Mouse (Mus musculus) kidney, postnatal 4 days (tissue): ENCODE results near the gene Ganc.

Experiments used
- DNase-seq, 2 experiments: peaks; one replicate each; pipeline ENCODE4 v3.0.0; 2021; ENCODE audit warnings: mixed read lengths in 2 of 2

The Ganc gene

GRCm38 (mm10) chr2:120452600-120452999, 48.9 kb downstream of the Ganc start:
- no peak for DNase-seq

GRCm38 (mm10) chr2:120454987-120455386, 51.3 kb downstream of the Ganc start:
- DNase-seq: no peak

DNA sequence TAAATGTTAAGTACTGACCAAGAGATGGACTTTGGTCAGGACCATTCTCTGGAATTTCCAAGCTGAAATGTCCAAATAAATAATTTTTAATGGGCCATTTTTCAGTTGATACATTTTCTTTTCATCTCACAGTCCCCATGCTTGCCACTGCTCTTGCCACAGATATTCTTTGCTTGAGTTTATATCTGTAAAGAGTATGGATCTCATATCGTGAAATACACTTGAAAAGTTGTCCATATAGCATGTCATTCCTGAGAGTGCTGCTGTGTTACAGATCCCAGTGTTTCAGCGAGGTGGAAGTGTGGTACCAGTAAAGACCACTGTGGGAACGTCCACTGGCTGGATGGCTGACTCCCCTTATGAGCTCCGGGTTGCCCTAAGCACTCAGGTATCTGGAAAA, 52.0 kb downstream of the Ganc start, which contains the start of gene Capn3:
Gene Capn3, plus strand, starts transcription at position 301 of the 400 bp plus-strand sequence.
- no peak for DNase-seq

DNA sequence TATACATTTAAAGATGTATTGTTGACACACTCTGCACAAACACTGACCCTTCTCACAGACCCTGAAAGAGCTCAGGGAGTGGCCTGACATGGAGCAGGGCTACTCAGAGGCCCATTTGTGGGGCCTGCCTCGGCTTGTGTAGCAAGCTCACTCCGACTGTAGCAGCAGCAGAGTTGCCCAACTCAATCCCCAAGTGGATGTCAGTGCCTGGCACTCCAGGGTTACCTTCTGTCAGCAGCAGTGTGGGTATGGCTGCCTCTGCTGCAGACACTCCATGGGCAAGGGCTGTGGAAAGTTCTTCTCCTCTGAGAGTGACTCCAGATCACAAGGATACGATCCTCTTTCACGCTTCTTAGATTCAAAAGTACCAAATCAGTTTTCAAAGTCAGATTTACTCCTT, 56.5 kb downstream of the Ganc start:
- DNase-seq: no peak

GRCm38 (mm10) chr2:120463328-120463727, 59.6 kb downstream of the Ganc start:
- no peak for DNase-seq

DNA sequence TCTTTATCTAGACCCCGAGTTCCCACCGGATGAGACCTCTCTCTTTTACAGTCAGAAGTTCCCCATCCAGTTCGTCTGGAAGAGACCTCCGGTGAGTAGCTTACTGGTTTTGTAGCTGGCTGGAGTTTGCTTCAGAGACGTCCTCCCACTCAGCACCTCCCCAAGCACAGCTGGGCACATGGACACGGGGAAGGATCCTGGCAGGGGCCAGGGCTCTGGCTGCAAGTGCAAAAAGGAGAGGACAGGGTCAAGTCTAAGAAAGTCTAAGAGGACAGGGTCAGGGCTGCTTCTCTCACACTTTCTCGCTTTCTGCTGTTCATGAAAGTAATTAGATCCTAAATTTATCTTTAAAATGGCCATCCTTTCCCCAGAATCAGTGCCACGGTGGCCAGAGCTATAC, 60.4 kb downstream of the Ganc start:
- DNase-seq: no peak

DNA sequence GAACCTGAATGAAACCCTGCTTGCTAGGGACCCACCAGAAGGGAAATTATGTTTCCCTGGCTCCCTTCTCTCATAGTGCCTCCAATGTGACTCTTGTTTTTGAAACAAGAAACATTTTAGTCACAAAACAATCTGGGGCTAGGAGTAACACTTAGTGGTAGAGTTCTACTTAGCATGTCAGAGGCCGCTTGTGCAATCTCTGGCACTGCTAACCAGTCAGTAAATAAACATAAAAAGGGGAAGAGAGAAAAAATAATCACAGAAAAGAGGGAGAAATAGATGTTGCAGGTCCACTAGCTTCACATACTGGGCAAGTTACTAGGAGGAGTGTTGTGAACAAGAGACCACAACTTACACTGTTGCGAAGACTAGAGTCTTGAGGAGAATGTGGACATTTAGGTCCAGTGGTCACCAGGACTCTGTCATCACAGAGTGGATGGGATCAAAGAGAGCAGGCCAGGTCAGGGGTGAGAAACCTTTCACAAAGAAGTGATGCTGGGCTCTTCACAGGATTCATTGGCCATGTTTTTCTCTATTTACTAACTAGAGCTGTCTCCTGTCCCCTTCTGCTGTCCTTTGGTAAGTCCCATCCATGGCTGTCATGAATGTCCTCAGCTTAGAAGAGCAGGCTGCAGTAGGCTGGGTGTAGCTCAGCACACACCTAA, 61.2 kb downstream of the Ganc start:
- DNase-seq: no peak

DNA sequence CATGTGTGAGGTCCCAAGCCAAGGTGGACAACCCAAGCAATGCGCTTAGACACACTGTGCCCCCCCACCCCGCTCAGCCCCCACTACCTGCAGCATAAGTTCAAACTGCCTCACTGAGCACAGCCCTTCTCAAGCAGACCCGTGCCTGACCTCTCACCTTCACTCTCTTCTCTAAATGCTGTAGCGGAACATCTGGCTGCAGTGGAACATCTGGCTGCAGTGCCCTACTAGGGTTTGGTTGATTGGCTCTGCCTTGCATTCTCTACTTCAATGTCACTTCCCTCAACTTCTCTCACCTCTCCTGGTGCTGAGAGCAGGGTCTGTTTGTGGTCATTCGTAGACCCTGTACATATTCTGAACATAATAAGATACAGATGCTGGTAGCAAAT, 61.7 kb downstream of the Ganc start:
- no peak for DNase-seq

GRCm38 (mm10) chr2:120468011-120468410, 64.3 kb downstream of the Ganc start:
- no peak for DNase-seq

GRCm38 (mm10) chr2:120469220-120469619, 65.5 kb downstream of the Ganc start:
- DNase-seq: no peak

DNA sequence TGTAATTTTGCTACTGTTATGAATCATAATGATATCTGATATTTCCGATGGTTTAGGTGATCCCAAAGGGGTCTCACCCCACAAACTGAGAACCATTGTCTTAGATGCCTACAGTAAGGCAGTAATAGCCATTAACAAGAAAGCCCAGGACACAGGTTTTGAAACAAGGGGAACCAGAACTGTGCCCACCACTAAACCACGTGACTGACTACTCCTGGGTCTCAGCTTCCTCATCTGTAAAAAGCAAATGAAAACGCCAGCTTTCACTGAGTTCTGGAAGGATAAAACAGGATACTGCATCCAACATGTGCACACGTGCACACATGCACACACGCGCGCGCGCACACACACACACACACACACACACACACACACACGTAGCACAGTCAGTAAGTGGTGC, 66.0 kb downstream of the Ganc start:
- DNase-seq: no peak

- no peak for DNase-seq
Measured at GRCm38 (mm10) chr2:120470856-120471255, 67.2 kb downstream of the Ganc start.

DNA sequence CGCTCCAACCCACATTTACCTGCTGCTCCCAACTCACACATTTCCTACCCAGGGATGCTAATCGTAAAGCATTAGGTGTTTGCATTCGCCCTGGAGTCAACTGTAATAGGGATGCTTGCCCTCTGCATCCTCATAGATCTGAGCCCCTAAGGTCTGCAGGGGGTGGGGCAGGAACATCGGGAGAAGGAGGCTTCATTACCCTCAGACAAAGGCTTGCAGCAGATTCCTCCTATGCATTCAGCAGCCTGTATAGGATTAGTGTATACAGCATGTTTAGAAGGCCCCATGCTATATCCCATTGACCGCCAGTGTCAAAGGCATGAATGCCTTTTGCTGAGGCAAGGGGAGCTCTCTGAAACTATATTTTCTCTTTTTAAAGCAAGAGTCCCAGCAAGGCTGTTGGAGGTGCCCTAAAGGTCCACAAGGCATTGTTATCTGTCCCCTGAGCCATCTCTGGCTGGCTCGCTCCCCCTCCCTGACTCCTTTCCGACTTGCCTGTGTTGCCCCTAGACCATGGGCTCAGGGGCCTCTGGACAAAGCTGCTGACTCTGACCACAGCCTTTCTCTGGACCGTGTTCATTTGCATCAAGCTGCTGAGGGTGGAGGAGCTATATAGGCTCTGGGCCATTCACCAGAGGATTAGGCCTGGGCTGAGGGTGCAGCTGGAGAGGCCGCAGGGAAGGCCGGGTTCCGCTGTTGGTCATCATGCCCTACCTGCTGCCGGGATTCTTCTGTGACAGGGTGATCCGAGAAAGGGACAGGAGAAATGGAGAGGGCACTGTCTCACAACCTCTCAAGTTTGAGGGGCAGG, 72.8 kb downstream of the Ganc start:
- no peak for DNase-seq

- DNase-seq: peak; percentile 89 to 90
Measured at GRCm38 (mm10) chr2:120478600-120478999, 74.9 kb downstream of the Ganc start.

- no peak for DNase-seq
Measured at GRCm38 (mm10) chr2:120481921-120482320, 78.2 kb downstream of the Ganc start.

DNA sequence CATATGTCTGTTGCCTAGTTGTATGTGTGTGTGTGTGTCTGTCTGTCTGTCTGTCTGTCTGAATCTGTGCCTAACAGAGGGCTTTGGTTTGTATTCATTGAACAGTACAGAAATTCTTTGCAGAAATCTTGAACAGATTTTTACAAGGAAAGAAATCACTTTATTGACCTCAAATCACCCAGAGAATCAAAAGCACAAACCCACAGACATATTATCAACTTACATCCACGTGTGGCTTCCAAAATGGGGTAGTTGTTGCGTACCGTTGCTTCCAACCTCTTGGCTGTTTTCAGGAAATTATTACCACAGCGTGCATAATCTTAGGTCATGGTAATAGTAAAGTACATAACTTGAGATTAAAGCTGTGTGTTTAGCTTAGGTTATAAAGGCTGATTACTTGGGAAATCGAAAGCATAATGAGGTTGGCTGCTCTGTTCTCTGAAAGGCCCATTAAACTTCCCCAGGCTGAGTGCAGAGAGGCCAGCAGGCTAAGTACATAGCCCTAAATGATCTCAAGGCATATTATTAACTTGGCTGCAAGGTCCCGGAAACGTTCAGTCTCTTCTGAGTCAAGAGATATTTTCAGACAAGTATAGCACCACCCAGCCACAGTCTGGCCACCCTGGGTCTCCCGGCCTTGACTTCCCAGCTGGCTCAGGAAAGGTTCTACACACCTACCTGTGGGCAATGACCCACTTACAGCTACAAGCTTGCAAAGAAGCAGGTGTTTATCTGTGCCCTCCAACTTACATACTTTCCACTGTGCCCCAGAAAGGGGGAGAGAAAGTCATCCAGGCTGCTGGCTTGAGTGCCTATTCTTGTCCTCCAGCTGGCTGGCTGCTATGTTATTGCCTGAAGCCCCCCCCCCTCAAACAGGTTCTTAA, 79.1 kb downstream of the Ganc start:
- DNase-seq: peak in 1 of 2 experiments; percentile 27

DNA sequence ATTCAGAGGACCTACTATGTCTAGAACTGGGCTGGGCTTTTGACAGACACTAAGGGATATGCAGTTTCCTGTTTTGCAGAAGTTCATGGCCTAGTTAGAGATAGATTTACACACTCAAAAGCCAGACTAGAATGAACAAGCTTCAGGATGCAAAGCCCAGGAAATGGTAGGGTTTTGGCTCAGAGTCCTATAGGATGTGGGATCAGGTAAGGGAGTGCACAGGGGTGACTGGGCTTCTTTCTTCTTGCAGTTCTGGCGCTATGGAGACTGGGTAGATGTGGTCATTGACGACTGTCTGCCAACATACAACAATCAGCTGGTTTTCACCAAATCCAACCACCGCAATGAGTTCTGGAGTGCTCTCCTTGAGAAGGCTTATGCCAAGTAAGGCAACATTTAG, 80.5 kb downstream of the Ganc start:
- DNase-seq: no peak

DNA sequence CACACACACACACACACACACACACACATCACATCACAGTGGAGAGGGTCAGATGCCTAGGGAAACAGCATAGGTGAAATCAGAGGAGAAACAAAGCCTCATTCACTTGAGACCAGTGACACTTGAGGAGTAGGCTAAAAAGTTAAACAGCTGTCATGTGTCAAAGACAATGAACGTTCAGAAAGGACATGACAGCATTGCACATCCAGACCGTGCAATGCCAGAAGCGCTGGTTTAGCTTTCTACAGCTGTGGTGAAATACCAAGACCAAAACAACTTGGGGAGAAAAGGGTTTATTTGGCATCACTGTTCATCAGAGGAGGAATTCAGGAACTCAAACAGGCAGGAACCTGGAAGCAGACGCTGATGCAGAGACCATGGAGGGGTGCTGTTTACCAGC, 89.6 kb downstream of the Ganc start:
- DNase-seq: no peak

- DNase-seq: no peak
Measured at GRCm38 (mm10) chr2:120496511-120496910, 92.8 kb downstream of the Ganc start.

GRCm38 (mm10) chr2:120499971-120500471, 96.3 kb downstream of the Ganc start:
- DNase-seq: no peak

DNA sequence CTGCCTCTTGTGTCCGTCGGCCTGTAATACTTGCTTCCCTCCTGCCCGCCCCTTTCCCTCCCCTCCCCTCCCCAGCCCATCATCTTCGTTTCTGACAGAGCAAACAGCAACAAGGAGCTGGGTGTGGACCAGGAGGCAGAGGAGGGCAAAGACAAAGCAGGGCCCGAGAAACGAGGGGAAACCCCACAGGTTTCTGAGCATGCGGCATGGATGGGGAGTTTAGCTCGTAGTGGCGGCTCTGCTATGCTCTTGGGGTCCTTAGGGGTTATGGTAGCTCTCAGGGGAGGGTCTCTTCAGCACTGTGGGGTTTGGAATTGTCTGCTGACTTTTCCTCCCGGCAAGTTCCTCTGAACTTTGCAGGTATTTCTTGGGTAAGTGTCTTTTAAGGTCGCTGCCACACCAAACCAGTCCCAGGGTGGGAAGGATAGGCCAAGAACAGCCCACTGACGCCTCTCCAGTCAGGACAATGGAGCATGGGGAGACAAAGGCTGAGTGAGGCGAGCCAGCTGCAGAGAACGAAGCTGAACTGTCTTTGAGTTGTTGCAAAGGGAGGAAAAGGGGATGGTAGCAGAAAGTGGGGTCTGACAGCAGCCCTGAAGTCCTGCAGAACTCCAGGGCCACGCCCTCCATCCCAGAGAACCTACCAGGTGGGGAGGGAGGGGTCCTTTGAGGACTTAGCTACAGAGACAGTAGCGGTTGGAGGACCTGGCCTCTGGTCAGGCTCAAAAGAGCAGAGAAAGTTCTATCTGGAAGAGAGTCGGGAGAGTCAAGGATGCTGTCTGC, 97.6 kb downstream of the Ganc start:
- no peak for DNase-seq

DNA sequence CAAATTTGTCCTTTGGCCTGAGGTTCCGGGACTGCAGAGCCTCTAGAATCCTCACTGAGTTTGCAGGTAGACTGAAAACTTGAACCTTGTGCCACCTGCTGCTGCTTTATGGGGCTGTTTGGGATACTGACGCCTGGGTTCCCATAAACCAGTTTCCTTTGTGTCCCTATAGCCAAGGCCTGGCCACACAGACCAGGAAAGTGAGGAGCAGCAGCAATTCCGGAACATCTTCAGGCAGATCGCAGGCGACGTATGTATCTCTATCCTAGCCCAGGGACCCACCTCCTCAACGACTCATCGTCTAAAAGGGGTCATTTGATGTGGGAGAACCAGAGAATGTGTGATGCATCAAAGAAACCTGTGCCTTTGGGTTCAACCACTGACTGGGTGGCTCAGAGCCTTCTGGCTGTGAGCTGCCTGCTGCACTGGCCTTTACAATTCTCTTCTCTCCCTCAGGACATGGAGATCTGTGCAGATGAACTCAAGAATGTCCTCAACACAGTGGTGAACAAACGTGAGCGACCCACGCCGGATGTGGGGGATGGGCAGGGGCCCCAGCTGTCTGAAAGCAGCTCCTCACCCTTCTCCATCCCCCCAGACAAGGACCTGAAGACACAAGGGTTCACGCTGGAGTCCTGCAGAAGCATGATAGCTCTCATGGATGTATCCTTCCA, 98.4 kb downstream of the Ganc start:
- no peak for DNase-seq
